Mouse (Mus musculus): ENCODE results near the gene Rgl3.

DNA sequence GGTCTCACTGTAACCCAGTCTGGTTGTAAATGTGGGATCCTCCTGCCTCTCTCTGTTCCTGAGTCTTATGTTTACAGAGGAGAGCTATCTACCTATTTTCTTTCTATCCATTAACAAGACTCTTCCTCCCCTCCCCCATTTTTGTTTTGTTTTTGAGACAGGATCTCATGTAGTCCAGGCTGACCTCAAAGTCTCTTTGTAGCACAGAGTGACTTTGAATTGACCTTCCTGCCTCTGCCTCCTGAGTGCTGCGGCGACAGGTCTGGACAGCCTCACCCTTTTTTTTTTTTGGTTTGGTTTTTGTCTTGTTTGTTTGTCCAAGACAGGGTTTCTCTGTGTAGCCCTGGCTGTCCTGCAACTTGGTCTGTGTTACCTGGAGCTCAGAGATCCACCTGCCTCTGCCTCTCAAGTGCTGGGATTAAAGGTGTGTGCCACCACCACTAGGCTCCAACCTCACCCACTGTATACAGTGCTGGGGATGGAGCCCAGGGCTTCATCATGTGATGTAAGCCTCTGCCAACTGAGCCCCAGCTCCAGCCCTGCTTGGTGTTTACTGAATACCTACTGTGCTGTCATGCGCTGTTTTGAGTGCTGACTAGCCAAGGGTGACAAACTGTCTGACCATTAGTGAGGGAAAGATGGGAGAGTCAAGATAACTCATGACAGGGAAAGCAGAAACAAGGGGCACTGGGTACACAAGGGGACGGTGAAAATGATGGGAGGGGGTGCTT lies 10.7 kb downstream of the Rgl3 start:
- TF ChIP-seq POLR2A (IDR thresholded peaks at IDR 0.05; ENCODE audit: low read depth, low read length): no peak
- TF ChIP-seq CTCF (IDR thresholded peaks at IDR 0.05; ENCODE audit: extremely low read depth, insufficient read depth, insufficient read length, insufficient replicate concordance): no peak

Measured in spleen, adult 2 months (tissue).